Mouse (Mus musculus) limb, embryonic 14.5 days (tissue): ENCODE results near the gene Kazn. TPM values are rescaled to one million over a fixed set of nuclear protein-coding genes. Genes with fewer than 3 reads are reported as not detected.
A peak's percentile ranks its signal among the peaks of the same experiment; 100 is the strongest.

Experiments
- ATAC-seq: fragments of 200-750 bp; cut with Nextera tagmentation; 2 replicates; pipeline ENCODE4 v1.8.0; 2017; ENCODE audit warnings: low read depth, moderate number of reproducible peaks, moderate TSS enrichment; ENCODE audit not compliant: low FRiP score
- DNase-seq: peaks from one replicate; pipeline ENCODE4 v3.0.0-alpha.2; 2015; ENCODE audit warnings: low spot score
- H3K27ac ChIP-seq: fragments of 300-500 bp; sonication (generic); replicated peaks from 2 replicates; pipeline ENCODE4 v1.5.1; 2014; ENCODE audit warnings: low read depth, mild to moderate bottlenecking, low read length, moderate library complexity, mixed read lengths
- H3K27me3 ChIP-seq: fragments of 300-500 bp; sonication (generic); 2 replicates; pipeline ENCODE4 v1.6.1; 2014; ENCODE audit warnings: low read length, mixed read lengths; ENCODE audit not compliant: control insufficient read depth, insufficient read depth
- H3K36me3 ChIP-seq: fragments of 300-500 bp; sonication (generic); 2 replicates; pipeline ENCODE4 v1.6.1; 2014; ENCODE audit warnings: mild to moderate bottlenecking, low read length, moderate library complexity, mixed read lengths; ENCODE audit not compliant: control insufficient read depth, insufficient read depth
- H3K4me1 ChIP-seq: fragments of 300-500 bp; sonication (generic); 2 replicates; pipeline ENCODE4 v1.6.1; 2014; ENCODE audit warnings: antibody characterized with exemption, low read length, mixed read lengths; ENCODE audit not compliant: control insufficient read depth, insufficient read depth
- H3K4me2 ChIP-seq: fragments of 300-500 bp; sonication (generic); replicated peaks from 2 replicates; pipeline ENCODE4 v1.6.1; 2014; ENCODE audit warnings: low read depth, mild to moderate bottlenecking, low read length, moderate library complexity; ENCODE audit not compliant: severe bottlenecking
- H3K4me3 ChIP-seq: fragments of 300-500 bp; sonication (generic); replicated peaks from 2 replicates; pipeline ENCODE4 v1.5.1; 2014; ENCODE audit warnings: low read length
- H3K9ac ChIP-seq: fragments of 300-500 bp; sonication (generic); 2 replicates; pipeline ENCODE4 v1.6.1; 2014; ENCODE audit warnings: mild to moderate bottlenecking, low read depth, low read length, moderate library complexity; ENCODE audit not compliant: severe bottlenecking
- H3K9me3 ChIP-seq: fragments of 300-500 bp; sonication (generic); 2 replicates; pipeline ENCODE4 v1.6.1; 2016; ENCODE audit warnings: low read length; ENCODE audit not compliant: control insufficient read depth
- POLR2A ChIP-seq: fragments of 200-500 bp; IDR thresholded peaks from 2 replicates; pipeline ENCODE4 v1.8.0; 2012; ENCODE audit warnings: inconsistent platforms, mild to moderate bottlenecking, moderate library complexity, borderline replicate concordance; ENCODE audit not compliant: insufficient read depth, insufficient read length; ENCODE audit errors: extremely low read depth
- WGBS: fragments of 180-500 bp; shearing (Covaris S2); extraction: QIAGEN DNeasy Blood & Tissue Kit; methylation state at CpG from one replicate; pipeline ENCODE4 v1.1.7; 2014; 5-methylcytosine and 5-hydroxymethylcytosine counted together
- polyA plus RNA-seq, 2 experiments: library from polyadenylated mRNA; depleted of rRNA in 1 of 2; stranded (reverse) in 1 of 2; unstranded in 1 of 2; fragments of >200 nt; fragmentation: Nextera tagmentation in 1 of 2; extraction: Ambion mirVana in 1 of 2; gene quantifications; 2 replicates each; pipeline versions ENCODE4 v1.2.1 to v1.2.3; 2012 to 2014

Kazn gene
- polyA plus RNA-seq, 2 experiments: 12.7 to 31.3 TPM

DNA sequence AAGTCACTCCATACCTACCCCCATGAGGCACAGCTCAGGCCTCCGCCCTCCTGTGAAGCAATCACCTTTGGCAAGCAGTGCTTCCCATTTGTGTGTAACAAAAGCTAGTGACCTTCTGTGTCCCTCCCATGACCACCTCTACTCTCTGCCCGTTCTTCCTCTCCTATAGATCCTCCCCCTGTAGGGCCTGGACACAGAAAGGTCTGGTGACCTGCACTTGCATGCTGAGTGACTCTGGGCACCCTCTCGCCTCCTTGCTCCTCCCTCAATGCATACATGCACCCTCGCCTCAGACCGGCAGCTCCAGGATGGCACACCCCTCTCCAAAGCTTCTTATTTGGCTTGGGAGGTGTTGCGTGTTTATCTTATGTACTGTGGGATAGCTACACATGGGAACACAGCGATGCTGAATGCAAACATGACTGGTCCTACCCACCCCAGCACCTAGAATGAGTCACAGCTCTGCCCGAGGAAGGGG is 176.1 kb downstream of the Kazn start:
- DNase-seq: no peak
- no peak for TF ChIP-seq POLR2A
- no peak for ATAC-seq
- Histone ChIP-seq H3K4me1 (peaks cover 29% of the 10 kb centered on the region), H3K36me3 (no peaks in the 10 kb centered on the region), H3K27me3 (no peaks in the 10 kb centered on the region), H3K9me3 (no peaks in the 10 kb centered on the region), H3K27ac (no peak overlapping the region), H3K4me3 (no peak overlapping the region), H3K4me2 (no peak overlapping the region), H3K9ac (no peak overlapping the region)
- WGBS: 90% methylated on average over 8 of the region's 8 CpGs

DNA sequence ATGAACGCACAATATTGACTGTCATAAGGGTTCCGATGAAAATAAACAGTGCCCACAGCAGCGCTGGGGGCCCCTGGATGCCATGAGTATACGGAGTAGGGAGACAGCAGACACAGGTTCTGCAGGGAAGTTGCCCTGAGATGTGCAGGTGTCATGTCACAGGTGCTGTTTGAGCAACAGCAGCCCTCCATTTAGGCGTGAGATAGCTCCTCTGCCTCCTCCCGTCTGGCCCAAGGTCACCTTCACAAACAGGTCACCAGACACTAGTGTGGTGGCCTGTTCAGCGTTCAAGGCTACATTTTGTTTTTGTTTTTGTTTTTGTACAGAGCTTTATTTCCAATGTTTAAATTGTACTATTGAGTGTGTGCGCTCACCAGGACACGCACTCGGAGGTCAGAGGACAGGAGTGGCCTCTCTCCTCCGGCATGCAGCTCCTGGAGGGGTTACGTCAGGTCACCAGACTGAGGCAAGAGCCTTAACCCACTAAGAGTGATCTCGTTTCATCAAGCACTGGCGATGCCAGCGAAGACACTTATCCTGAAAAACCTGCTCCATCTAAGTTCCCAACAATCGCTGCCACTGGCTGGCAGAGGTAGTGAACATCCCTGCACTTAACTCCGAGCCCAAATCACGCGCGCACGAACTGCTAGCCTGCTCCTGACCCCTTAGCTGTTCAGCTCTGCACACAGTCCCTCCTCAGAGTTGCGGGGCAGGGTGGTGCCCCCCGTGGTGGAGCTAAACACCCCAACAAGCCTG is 177.5 kb downstream of the Kazn start:
- Histone ChIP-seq H3K9me3 (no peaks in the 10 kb centered on the region), H3K27ac (no peak overlapping the region), H3K4me1 (peaks cover 32% of the 10 kb centered on the region), H3K4me2 (no peak overlapping the region), H3K4me3 (no peak overlapping the region), H3K9ac (no peak overlapping the region), H3K36me3 (no peaks in the 10 kb centered on the region), H3K27me3 (no peaks in the 10 kb centered on the region)
- WGBS: 71% methylated on average over 23 of the region's 23 CpGs
- no peak for TF ChIP-seq POLR2A
- DNase-seq: no peak
- no peak for ATAC-seq

- Histone ChIP-seq H3K4me1 (peaks cover 23% of the 10 kb centered on the region), H3K27me3 (no peaks in the 10 kb centered on the region), H3K4me2 (no peak overlapping the region), H3K4me3 (no peak overlapping the region), H3K9me3 (no peaks in the 10 kb centered on the region), H3K27ac (no peak overlapping the region), H3K9ac (no peak overlapping the region), H3K36me3 (no peaks in the 10 kb centered on the region)
- TF ChIP-seq POLR2A: no peak
- 30% methylated on average over 18 of the region's 18 CpGs for WGBS
- DNase-seq (peak; percentile 52), ATAC-seq (peak; percentile 79)
Observed at GRCm38 (mm10) chr4:142060455-142061378, 178.5 kb downstream of the Kazn start.

GRCm38 (mm10) chr4:142059841-142060193 is 179.4 kb downstream of the Kazn start:
- DNase-seq: no peak
- Histone ChIP-seq H3K9ac (no peak overlapping the region), H3K4me1 (peaks cover 16% of the 10 kb centered on the region), H3K36me3 (no peaks in the 10 kb centered on the region), H3K27ac (no peak overlapping the region), H3K27me3 (no peaks in the 10 kb centered on the region), H3K9me3 (no peaks in the 10 kb centered on the region), H3K4me2 (no peak overlapping the region), H3K4me3 (no peak overlapping the region)
- 79% methylated on average over 8 of the region's 8 CpGs for WGBS
- no peak for ATAC-seq
- TF ChIP-seq POLR2A: no peak

- no peak overlapping the region for H3K9ac ChIP-seq
- no peak overlapping the region for H3K4me2 ChIP-seq
- H3K27ac ChIP-seq: no peak overlapping the region
- ATAC-seq (no peak), DNase-seq (no peak)
- no peaks in the 10 kb centered on the region for H3K9me3 ChIP-seq
- no peak overlapping the region for H3K4me3 ChIP-seq
- no peaks in the 10 kb centered on the region for H3K27me3 ChIP-seq
- peaks cover 16% of the 10 kb centered on the region for H3K4me1 ChIP-seq
- no peaks in the 10 kb centered on the region for H3K36me3 ChIP-seq
- WGBS: 81% methylated on average over 13 of the region's 13 CpGs
- TF ChIP-seq POLR2A: no peak
Observed at GRCm38 (mm10) chr4:142059113-142059840, 179.9 kb downstream of the Kazn start.
